Mouse (Mus musculus) urinary bladder, postnatal 4 days (tissue): ENCODE results near the gene Zfp873.
A peak's percentile ranks its signal among the peaks of the same experiment; 100 is the strongest.
"Not testable (repeated sequence)": the region's sequence is repeated elsewhere in the genome, so short reads cannot be mapped to it uniquely, and the experiment has no call there.

Source experiments
- DNase-seq, 2 experiments: peaks; one replicate each; pipeline ENCODE4 v3.0.0; 2021 to 2022; ENCODE audit warnings: low spot score in 2 of 2

Zfp873 gene

DNA sequence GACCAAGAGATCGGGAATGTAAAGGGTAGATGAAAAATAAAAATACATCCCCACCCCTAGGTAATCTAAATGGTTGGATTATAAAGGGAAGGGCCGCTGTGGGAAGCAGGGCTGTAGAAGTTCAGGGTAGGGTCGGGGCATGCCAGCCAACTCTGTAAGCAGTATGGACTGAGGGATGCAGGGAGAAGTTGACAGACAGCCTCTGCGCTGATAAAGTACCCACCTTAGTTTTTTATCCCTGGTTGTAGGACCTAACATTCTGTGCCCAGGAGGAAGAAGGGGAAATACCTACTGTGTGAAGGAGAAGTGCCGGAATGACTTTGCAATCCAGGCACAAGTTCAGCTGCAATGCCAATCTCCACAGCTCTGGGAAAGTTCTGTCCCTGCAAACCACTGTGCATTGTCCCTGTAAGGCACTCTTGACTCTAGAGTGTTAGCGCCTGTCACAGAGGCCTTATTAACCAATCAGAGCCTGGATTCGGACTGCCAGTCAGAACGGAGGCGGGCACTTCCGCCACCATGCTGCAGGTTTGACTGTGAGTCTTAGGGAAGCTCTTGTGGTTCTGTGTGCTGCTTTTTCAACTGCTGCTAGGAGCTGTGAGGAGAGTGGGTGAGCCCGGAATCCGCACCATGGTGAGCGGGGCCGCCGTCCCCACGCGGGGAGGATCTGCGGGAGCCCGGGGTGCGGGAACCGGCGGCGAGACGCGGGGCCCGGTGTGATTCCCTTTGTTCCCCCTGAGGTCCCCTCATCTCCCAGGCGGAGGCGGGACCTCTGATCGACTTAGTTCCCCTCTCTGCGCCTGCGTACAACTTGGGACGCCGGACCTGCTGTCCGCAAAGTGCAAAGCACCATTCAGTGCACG, at the start of gene Zfp873:
Gene Zfp873 (plus strand): TSS at position 527 of the 863 bp plus-strand sequence.
- peak; percentile 90 to 93 for DNase-seq

DNA sequence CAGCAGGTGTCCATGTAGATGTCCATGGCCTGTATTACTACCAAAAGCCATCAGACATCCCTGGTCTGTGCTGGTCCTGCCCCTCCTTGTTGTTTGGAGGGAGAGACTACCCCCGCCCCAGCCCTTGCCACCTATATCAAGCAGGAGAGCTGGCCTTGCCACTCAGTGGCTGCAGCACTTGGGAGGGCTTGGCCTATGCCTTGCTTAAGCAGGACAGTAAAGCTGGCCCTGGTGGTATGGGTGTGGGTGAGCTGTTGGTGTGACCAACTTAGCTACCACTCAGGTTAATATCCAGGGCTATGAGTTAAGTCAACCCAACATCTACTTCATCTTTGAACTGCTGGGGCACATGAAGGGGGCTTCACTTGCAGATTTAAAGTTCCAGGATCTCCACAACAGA, 44.7 kb upstream of the Zfp873 start:
- not testable (repeated sequence) for DNase-seq

DNA sequence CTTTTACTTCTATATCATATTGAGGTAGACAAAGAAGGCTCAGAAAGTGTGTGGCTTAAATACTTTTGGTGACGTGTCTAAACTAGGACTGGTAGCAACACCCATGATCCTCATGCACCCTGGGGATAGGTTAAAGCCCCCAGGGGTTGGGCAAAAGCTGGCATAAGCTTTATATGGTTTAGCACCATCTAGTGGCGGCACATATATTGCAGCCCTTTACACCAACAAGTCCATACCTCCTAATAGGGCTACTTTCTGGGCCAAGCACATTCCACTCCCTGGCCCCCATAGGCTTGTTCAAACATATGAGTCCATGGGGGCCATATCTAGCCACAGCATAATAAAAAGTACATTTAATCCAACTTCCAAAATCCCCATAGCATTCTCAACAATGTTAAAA, 43.1 kb upstream of the Zfp873 start:
- not testable (repeated sequence) for DNase-seq

GRCm38 (mm10) chr10:82042191-82042590, 5.7 kb upstream of the Zfp873 start:
- DNase-seq = no peak

DNA sequence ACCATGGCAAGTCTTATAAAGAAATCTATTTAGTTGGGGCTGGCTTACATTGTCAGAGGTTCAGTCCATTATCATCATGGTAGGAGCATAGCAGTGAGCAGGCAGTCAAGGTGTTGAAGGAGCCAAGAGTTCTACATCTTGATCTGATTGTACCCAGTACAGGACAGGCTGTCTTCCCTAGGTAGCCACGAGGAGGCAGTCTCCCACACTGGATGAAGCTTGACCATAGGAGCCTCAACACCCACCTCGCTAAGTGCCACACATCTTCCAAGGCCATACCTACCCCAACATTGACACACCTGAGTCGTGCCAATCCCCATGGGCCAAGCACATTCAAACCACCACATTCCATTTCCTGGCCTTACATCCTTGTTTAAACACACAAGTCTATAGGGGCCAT, 1.3 kb upstream of the Zfp873 start:
- no peak for DNase-seq

DNA sequence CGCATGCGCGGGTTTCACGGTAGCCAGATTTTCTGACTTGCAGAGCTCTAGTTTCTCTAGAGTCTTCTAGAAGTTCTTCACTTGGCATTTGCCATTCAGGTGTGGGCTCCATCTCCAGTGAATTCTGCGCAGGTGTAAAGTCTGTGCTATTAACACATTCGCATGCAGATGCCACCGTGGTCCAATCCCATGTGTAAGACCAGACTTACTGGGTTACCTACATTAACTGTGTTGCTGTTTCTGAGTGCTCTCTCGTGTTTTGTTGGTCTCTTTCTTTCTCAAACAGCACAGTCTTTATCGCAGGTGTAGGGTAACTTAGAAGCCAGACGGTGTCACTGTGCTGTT, 509 bp downstream of the Zfp873 start:
- not testable (repeated sequence) for DNase-seq

GRCm38 (mm10) chr10:82082728-82083621, 35.1 kb downstream of the Zfp873 start, which contains the start of gene BC024063:
BC024063 (plus strand) TSS chr10:82083353.
- DNase-seq = peak; percentile 55 to 62

DNA sequence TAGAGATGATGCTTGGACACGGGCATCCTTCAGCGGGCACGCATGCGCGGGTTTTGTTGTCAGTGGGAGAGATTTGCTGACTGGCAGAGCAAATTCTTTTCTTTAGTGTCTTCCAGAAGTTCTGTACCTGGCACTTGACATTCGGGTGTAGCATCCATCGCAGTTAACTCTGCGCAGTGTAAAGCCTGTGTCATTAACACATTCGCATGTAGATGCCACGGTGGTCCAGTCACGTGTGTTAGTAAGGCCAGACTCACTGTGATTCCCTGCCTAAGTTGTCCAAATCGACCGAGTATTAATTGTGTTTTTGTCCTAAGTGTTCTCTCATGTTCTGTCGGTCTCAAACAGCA, 35.7 kb downstream of the Zfp873 start:
- DNase-seq = not testable (repeated sequence)
